Mouse (Mus musculus) kidney, embryonic 15.5 days (tissue): ENCODE results near the gene Fam161a. TPM values are rescaled to one million over a fixed set of nuclear protein-coding genes. Genes with fewer than 3 reads are reported as not detected.
A peak's percentile ranks its signal among the peaks of the same experiment; 100 is the strongest.

Experiments used
- ATAC-seq: fragments of 200-750 bp; cut with Nextera tagmentation; replicated peaks from 2 replicates; pipeline ENCODE4 v1.8.0; 2017; ENCODE audit warnings: moderate TSS enrichment; ENCODE audit not compliant: low FRiP score
- H3K27ac ChIP-seq: fragments of 300-500 bp; sonication (generic); 2 replicates; pipeline ENCODE4 v1.5.1; 2015; ENCODE audit warnings: mild to moderate bottlenecking, inconsistent platforms
- H3K27me3 ChIP-seq: fragments of 300-500 bp; sonication (generic); 2 replicates; pipeline ENCODE4 v1.6.1; 2015; ENCODE audit warnings: inconsistent platforms
- H3K36me3 ChIP-seq: fragments of 300-500 bp; sonication (generic); 2 replicates; pipeline ENCODE4 v1.6.1; 2015; ENCODE audit warnings: inconsistent platforms
- H3K4me1 ChIP-seq: fragments of 300-500 bp; sonication (generic); 2 replicates; pipeline ENCODE4 v1.6.1; 2015; ENCODE audit warnings: inconsistent platforms
- H3K4me2 ChIP-seq: fragments of 300-500 bp; sonication (generic); 2 replicates; pipeline ENCODE4 v1.6.1; 2015; ENCODE audit warnings: moderate library complexity, mild to moderate bottlenecking, inconsistent platforms
- H3K4me3 ChIP-seq: fragments of 300-500 bp; sonication (generic); replicated peaks from 2 replicates; pipeline ENCODE4 v1.5.1; 2015; ENCODE audit warnings: mild to moderate bottlenecking, inconsistent platforms
- H3K9ac ChIP-seq: fragments of 300-500 bp; sonication (generic); 2 replicates; pipeline ENCODE4 v1.6.1; 2015; ENCODE audit warnings: mild to moderate bottlenecking, inconsistent platforms
- H3K9me3 ChIP-seq: fragments of 300-500 bp; sonication (generic); replicated peaks from 2 replicates; pipeline ENCODE4 v1.6.1; 2016; ENCODE audit warnings: inconsistent platforms
- WGBS: fragments of 180-500 bp; shearing (Covaris S2); methylation state at CpG from one replicate; pipeline ENCODE4 v1.1.7; 2015; ENCODE audit warnings: mixed read lengths; 5-methylcytosine and 5-hydroxymethylcytosine counted together
- polyA plus RNA-seq: library from polyadenylated mRNA; unstranded; fragments of >200 nt; fragmentation: Nextera tagmentation; extraction: Ambion mirVana; gene quantifications from 2 replicates; pipeline ENCODE4 v1.2.1, GENCODE M21; 2015

Fam161a gene
- polyA plus RNA-seq, result 2.4 and 2.8 TPM in 2 replicates

DNA sequence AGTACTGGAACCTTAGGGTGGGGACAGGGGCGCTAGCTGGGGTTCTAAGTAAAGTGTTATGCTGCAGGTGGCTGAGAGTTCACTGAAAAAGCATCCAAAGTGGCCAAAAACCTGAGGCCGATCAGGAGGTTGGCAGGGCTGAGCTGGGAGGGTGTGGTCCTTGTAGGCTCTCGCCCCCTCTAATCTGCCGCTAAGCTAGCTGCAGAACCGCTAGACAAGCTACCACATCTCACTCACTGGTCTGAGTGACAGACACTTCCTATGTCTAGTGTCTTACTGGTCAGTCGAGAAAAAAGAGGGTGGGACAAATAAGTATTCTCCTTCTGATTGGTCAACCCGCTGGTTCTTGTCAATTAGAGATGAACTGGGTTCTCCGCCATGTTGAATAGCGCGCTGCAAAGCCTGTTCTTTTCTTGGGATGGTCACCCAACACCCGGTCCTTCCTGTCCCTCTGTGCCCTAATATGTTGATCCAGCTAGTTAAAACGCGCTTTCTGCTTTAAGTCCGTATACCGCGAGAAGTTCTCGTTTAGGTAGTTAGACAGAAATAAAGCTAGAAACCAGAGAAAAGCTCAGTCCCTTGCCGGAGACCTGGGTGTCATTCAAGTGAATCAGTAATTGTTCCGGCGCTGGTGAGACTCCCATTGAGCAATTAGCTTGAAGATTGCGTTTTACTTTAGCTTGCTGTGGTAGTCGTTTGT lies at the start of gene Fam161a:
TSS of gene Fam161a (plus strand) at position 51 of the 700 bp plus-strand sequence.
- peak within 1 kb of the TSS; percentile 67 for H3K4me3 ChIP-seq
- no peaks in the 10 kb centered on the region for H3K9me3 ChIP-seq
- peak within 1 kb of the TSS; percentile 78 for H3K4me2 ChIP-seq
- H3K4me1 ChIP-seq, result peaks cover 5% of the 10 kb centered on the region
- no peaks in the 10 kb centered on the region for H3K27me3 ChIP-seq
- peak within 1 kb of the TSS; percentile 74 for H3K9ac ChIP-seq
- peak within 1 kb of the TSS; percentile 95 for H3K27ac ChIP-seq
- peak; percentile 94 for ATAC-seq
- H3K36me3 ChIP-seq, result peaks cover 28% of the 10 kb centered on the region
- 2% methylated on average over 22 of the region's 22 CpGs for WGBS

DNA sequence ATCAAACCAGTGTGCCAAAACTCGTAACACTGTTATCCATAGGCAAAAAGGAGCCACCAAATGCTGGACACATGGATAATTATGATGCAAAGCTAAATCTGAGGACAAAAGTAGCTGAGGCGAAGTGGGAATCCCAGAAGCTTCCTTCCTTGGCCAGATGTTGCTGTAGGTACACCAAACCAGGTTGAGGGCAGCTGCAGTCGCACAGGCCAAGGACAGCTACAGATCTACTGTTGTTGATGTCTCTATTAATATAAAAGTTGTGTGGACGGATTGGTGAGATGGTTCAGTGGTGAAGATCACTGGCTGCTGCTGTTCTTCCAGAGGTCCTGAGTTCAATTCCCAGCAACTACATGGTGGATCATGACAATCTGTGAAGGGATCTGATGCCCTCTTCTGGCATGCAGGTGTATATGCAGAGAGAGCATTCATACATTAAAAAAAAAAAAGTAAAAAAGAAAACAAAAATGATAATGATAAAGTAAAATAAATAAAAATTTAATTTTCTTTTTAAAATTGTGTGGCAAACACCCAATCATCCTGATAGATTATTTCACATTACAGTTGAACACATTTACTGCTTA lies 49.4 kb upstream of the Fam161a start:
- no peaks in the 10 kb centered on the region for H3K4me1 ChIP-seq
- 96% methylated on average over 4 of the region's 4 CpGs for WGBS
- no peak overlapping the region for H3K27ac ChIP-seq
- H3K36me3 ChIP-seq, result peaks cover 21% of the 10 kb centered on the region
- no peaks in the 10 kb centered on the region for H3K9me3 ChIP-seq
- no peak overlapping the region for H3K4me2 ChIP-seq
- H3K4me3 ChIP-seq, result no peak overlapping the region
- H3K27me3 ChIP-seq, result no peaks in the 10 kb centered on the region
- H3K9ac ChIP-seq, result no peak overlapping the region
- no peak for ATAC-seq

DNA sequence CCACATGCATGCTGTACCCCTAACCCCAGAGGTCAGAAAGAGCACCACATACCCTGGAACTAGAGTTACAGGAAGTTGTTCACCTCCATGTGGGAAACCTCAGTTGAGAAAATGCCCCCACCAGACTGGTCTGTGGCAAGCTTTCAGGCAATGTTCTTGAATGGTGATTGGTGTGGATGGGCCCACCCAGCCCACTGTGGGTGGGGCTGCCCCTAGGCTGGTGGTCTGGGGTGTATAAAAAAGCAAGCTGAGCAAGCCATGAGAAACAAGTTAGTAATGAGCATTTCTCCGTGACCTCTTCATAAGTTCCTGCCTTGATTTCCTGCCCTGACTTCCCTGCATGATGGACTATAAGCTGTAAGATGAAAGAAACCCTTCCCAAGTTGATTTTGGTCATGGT lies 45.2 kb upstream of the Fam161a start:
- Histone ChIP-seq H3K4me3 (no peak overlapping the region), H3K27me3 (no peaks in the 10 kb centered on the region), H3K4me1 (no peaks in the 10 kb centered on the region), H3K9ac (no peak overlapping the region), H3K27ac (no peak overlapping the region), H3K36me3 (peaks cover 9% of the 10 kb centered on the region), H3K4me2 (no peak overlapping the region), H3K9me3 (peaks cover 11% of the 10 kb centered on the region; the same call in 1 of the 2 replicates)
- 0 out of 2 replicates have a peak, but pooled peaks have one; percentile 43 for ATAC-seq
- WGBS, result 97% methylated on average over 1 of the region's 1 CpGs

DNA sequence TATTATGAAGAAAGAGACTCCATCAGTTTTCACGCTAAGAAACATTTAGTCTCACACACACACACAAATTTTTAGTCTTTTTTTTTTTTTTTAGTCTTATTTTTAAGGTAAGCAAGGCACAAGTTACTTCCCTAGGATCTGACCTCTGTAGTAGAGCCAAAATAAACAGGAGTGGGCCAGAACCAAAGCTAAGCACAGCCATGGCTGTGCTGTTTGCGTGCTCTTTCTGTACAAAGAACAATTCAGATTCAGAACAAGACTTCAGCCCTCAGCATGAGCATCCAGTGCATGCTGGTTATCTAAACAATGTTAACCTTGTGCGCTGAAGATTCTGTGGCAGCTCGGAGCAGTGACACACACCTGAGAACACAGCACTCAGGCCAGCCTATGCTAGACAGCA lies 42.9 kb upstream of the Fam161a start:
- no peak overlapping the region for H3K4me2 ChIP-seq
- peaks cover 11% of the 10 kb centered on the region for H3K36me3 ChIP-seq
- 75% methylated on average over 4 of the region's 4 CpGs for WGBS
- no peaks in the 10 kb centered on the region for H3K4me1 ChIP-seq
- no peak overlapping the region for H3K9ac ChIP-seq
- no peak for ATAC-seq
- H3K27me3 ChIP-seq, result no peaks in the 10 kb centered on the region
- peaks cover 12% of the 10 kb centered on the region; the same call in 1 of the 2 replicates for H3K9me3 ChIP-seq
- H3K27ac ChIP-seq, result no peak overlapping the region
- H3K4me3 ChIP-seq, result no peak overlapping the region

DNA sequence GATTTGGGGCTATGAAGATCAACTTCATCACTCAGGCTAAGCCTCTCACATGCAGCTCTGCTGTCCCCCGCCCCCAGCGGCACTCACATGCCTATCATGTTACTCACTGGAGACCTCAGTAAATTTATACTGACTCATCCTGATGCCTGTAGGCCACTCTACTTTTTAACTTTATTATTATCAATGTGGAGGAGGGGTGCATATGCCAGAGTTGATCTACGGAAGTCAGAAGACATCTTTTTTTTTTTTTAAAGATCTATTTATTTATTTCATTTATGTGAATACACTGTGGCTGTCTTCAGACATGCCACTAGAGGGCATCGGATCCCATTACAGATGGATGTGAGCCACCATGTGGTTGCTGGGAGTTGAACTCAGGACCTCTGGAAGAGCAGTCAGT lies 41.8 kb upstream of the Fam161a start:
- H3K4me1 ChIP-seq, result no peaks in the 10 kb centered on the region
- H3K4me3 ChIP-seq, result no peak overlapping the region
- 67% methylated on average over 4 of the region's 4 CpGs for WGBS
- no peak overlapping the region for H3K9ac ChIP-seq
- no peak; the same call in 1 of the 2 replicates for ATAC-seq
- peaks cover 14% of the 10 kb centered on the region; the same call in 1 of the 2 replicates for H3K9me3 ChIP-seq
- H3K27me3 ChIP-seq, result no peaks in the 10 kb centered on the region
- peaks cover 16% of the 10 kb centered on the region for H3K36me3 ChIP-seq
- H3K27ac ChIP-seq, result no peak overlapping the region
- H3K4me2 ChIP-seq, result no peak overlapping the region

DNA sequence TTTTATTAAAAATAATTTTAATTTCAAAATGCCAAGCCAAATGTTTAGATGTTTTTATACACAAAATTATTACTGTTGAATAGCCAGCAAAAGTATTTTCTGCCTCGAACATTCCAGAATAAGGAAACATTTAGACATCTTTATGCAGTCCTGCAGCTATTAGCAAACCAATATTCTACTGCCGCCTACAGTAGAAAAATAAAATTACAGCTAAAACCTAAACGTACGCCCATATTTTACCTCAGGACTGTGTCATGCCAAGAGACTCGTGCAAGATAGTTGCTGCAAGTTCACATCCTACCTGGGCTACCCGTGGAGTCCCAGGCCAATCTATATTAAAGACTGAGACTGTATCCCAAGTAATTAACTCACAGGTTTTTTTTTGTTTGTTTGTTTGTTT lies 37.8 kb upstream of the Fam161a start:
- WGBS, result 63% methylated on average over 6 of the region's 6 CpGs

DNA sequence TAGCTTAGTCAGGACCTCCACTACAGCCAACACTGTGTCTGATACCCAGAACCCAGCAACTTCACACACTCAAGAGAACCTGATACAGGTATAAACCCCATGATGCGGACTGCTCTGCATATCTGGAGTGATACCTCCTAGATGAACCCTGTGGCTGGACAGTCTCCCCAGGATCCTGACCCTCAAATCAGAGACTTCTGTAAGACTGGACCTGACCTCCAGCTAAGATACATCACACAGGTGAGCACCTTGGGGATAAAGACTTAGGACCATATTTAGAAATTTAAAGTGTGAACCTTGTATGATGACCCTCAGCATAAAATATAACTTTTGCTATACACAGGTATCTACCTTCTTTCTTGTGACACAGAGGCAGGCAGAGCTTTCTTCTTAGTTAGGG lies 36.8 kb upstream of the Fam161a start:
- Histone ChIP-seq H3K9me3 (peaks cover 31% of the 10 kb centered on the region), H3K4me3 (no peak overlapping the region), H3K9ac (no peak overlapping the region), H3K27me3 (no peaks in the 10 kb centered on the region), H3K4me1 (peaks cover 8% of the 10 kb centered on the region), H3K36me3 (peaks cover 48% of the 10 kb centered on the region), H3K4me2 (no peak overlapping the region), H3K27ac (no peak overlapping the region)
- WGBS, result 97% methylated on average over 1 of the region's 1 CpGs
- ATAC-seq, result no peak

More for the DNA sequence above, 37.8 kb upstream of the Fam161a start:
- Histone ChIP-seq H3K27ac (no peak overlapping the region), H3K4me3 (no peak overlapping the region), H3K9ac (no peak overlapping the region), H3K27me3 (no peaks in the 10 kb centered on the region), H3K4me2 (no peak overlapping the region), H3K36me3 (peaks cover 48% of the 10 kb centered on the region), H3K4me1 (peaks cover 6% of the 10 kb centered on the region), H3K9me3 (peaks cover 31% of the 10 kb centered on the region)
- ATAC-seq, result no peak

DNA sequence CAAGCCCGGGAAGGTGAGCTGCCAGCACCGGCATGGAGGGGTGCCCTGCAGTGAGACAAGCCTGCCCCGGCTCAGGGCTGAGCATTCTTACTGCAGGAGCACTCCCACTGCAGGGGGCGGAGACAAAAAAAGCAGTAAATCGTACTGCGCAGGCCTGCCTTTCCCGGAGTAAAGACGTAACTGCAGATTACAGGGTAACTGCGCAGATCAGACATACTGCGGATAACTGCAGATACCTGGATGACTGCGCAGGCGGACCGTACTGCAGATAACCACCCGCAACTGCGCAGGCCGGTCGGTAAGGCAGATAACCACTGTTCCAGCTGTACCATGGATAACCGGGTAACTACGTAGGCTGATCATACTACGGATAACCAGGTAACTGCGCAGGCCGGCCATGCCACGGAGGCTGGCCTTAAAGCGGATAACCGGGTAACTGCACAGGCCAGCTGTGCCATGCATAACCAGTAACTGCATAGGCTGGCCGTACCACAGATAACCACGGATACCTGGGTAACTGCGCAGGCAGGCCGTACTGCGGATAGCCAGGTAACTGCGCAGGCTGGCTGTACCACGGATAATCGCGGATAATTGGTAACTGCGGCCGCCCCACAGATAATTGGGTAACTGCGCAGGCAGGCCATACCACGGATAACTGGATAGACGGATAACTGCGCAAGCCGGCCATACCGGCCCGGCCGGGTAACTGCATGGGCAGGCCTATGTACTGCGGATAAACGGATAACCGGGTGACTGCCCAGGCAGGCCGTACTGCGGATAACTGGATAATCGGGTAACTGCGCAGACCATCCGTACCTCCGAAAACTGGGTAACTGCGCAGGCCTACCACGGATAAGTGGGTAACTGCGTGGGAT lies 35.3 kb upstream of the Fam161a start, which contains the start of gene Zrsr1:
TSS of gene Zrsr1 (plus strand) at position 171 of the 875 bp plus-strand sequence.
- Histone ChIP-seq H3K27me3 (no peaks in the 10 kb centered on the region), H3K4me3 (peak within 1 kb of the TSS; percentile 51), H3K9me3 (peaks cover 21% of the 10 kb centered on the region), H3K4me1 (peaks cover 15% of the 10 kb centered on the region), H3K36me3 (peaks cover 53% of the 10 kb centered on the region), H3K9ac (peak within 1 kb of the TSS; percentile 37), H3K4me2 (peak within 1 kb of the TSS; percentile 67), H3K27ac (peak within 1 kb of the TSS; percentile 86)
- ATAC-seq, result peak; percentile 88
- 56% methylated on average over 56 of the region's 56 CpGs for WGBS

DNA sequence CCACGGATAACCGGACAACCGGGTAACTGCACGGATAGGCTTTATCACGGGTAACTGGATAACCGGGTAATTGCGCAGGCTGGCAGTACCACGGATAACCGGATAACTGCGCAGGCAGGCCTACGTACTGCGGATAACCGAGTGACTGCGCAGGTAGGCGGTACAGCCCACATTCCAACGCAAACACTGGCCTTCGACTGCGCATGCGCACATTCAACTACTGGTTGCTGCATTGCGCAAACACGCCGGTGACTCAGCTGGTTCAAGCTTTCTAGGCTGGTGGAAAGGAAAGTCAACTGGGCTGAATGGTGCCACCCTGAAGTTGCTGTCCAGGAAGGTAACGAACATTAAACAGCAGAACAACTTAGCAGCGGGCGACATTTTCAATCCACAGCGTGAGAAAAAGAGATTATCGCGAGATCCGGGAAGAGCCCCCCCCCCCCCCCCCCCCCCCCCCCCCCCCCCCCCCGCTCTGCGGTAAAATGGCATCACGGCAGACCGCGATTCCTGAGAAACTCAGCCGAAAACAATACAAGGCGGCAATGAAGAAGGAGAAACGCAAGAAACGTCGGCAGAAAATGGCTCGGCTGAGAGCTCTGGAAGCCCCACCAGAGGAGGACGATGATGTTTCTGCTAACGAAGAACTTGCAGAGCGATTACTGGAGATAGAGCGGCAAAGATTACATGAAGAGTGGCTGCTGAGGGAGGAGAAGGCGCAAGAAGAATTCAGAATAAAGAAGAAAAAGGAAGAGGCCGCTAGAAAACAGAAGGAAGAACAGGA lies 34.4 kb upstream of the Fam161a start:
- Histone ChIP-seq H3K4me1 (peaks cover 15% of the 10 kb centered on the region), H3K4me3 (peak overlapping the region; percentile 51), H3K36me3 (peaks cover 56% of the 10 kb centered on the region), H3K27me3 (no peaks in the 10 kb centered on the region), H3K9ac (peak overlapping the region; percentile 50), H3K9me3 (peaks cover 20% of the 10 kb centered on the region), H3K4me2 (peak overlapping the region; percentile 67), H3K27ac (peak overlapping the region; percentile 86)
- ATAC-seq, result peak; percentile 69
- WGBS, result 50% methylated on average over 42 of the region's 46 CpGs

DNA sequence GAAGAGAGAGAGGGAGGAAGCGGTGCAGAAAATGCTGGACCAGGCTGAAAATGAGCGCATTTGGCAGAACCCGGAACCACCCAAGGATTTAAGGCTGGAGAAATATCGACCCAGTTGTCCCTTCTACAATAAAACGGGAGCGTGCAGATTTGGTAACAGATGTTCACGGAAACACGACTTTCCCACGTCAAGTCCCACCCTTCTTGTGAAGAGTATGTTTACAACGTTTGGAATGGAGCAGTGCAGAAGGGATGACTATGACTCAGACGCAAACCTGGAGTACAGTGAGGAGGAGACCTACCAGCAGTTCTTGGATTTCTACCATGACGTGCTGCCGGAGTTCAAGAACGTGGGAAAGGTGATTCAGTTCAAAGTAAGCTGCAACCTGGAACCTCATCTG lies 33.7 kb upstream of the Fam161a start:
- Histone ChIP-seq H3K9me3 (peaks cover 20% of the 10 kb centered on the region), H3K4me1 (peaks cover 15% of the 10 kb centered on the region), H3K4me3 (peak overlapping the region; percentile 51), H3K36me3 (peaks cover 62% of the 10 kb centered on the region), H3K9ac (peak overlapping the region; percentile 50), H3K27ac (peak overlapping the region; percentile 73), H3K4me2 (peak overlapping the region; percentile 60), H3K27me3 (no peaks in the 10 kb centered on the region)
- no peak for ATAC-seq
- WGBS, result 49% methylated on average over 14 of the region's 14 CpGs

DNA sequence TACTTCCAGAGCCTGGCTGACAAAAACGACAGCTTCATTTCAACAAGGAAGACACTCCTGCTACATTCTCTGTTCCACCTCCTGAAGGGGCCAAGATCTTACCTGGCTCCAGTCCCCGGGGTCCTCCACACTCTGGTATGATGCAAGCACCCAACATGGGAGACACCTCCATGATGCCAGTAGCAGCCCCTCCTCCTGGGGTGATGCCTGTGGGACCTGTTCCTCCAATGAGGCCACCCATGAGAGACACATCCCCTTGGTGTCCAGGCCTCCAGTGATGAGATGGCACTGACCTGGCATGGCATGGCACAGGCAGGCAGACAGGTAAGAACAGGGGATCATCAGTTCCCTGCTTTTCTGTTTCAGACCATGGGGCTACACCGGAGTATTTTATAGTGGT lies 29.1 kb upstream of the Fam161a start:
- H3K27me3 ChIP-seq, result no peaks in the 10 kb centered on the region
- H3K36me3 ChIP-seq, result peaks cover 44% of the 10 kb centered on the region
- no peaks in the 10 kb centered on the region for H3K9me3 ChIP-seq
- no peak overlapping the region for H3K4me2 ChIP-seq
- whole genome bisulfite sequencing, result 92% methylated on average over 3 of the region's 3 CpGs
- H3K4me3 ChIP-seq, result no peak overlapping the region
- no peak overlapping the region for H3K27ac ChIP-seq
- ATAC-seq, result no peak
- no peak overlapping the region for H3K9ac ChIP-seq
- peaks cover 32% of the 10 kb centered on the region for H3K4me1 ChIP-seq
